Mouse (Mus musculus) MEL (cell line): Measurements from ENCODE around the gene Tcte1. TPM values are rescaled to one million over a fixed set of nuclear protein-coding genes. Genes with fewer than 3 reads are reported as not detected.

ENCODE experiments used
- DNase-seq: peaks from one replicate; pipeline ENCODE4 v3.0.0; 2011; ENCODE audit warnings: low read depth, low spot score
- H3K27ac ChIP-seq: 2 replicates; pipeline ENCODE4 v1.5.1; 2012; ENCODE audit warnings: low read depth, mild to moderate bottlenecking, control low read depth, low read length, moderate library complexity; ENCODE audit not compliant: control insufficient read depth
- H3K27me3 ChIP-seq, 2 experiments: fragments of 150-350 bp in 1 of 2; sonication (generic) in 1 of 2; 2 replicates each; pipeline ENCODE4 v1.6.1; 2012; ENCODE audit warnings: low read length in 2 of 2, mild to moderate bottlenecking in 2 of 2, improper control_type of control experiment in 1 of 2, moderate library complexity in 1 of 2; ENCODE audit not compliant: insufficient read depth in 2 of 2, control insufficient read depth in 1 of 2
- H3K36me3 ChIP-seq, 2 experiments: 2 replicates each; pipeline ENCODE4 v1.6.1; 2012 to 2014; ENCODE audit warnings: low read length in 2 of 2, improper control_type of control experiment in 1 of 2, inconsistent platforms in 1 of 2, mild to moderate bottlenecking in 1 of 2; ENCODE audit not compliant: insufficient read depth in 2 of 2, control insufficient read depth in 1 of 2
- H3K4me1 ChIP-seq, 2 experiments: fragments of 150-350 bp in 1 of 2; sonication (generic) in 1 of 2; 2 replicates each; pipeline ENCODE4 v1.6.1; 2012; ENCODE audit warnings: low read length in 2 of 2, improper control_type of control experiment in 1 of 2, mild to moderate bottlenecking in 1 of 2; ENCODE audit not compliant: insufficient read depth in 2 of 2, control insufficient read depth in 1 of 2
- H3K4me3 ChIP-seq, 2 experiments: fragments of 150-350 bp in 1 of 2; sonication (generic) in 1 of 2; 2 replicates each; pipeline ENCODE4 v1.5.1; 2012; ENCODE audit warnings: low read depth in 2 of 2, low read length in 2 of 2, mild to moderate bottlenecking in 2 of 2, moderate library complexity in 2 of 2, control low read depth in 1 of 2, improper control_type of control experiment in 1 of 2; ENCODE audit not compliant: control insufficient read depth in 1 of 2, insufficient read depth in 1 of 2
- H3K79me2 ChIP-seq: 2 replicates; pipeline ENCODE4 v1.6.1; 2012; ENCODE audit warnings: mild to moderate bottlenecking, low read length, moderate library complexity; ENCODE audit not compliant: control insufficient read depth, poor library complexity, insufficient read depth
- H3K9ac ChIP-seq: 2 replicates; pipeline ENCODE4 v1.6.1; 2012; ENCODE audit warnings: low read depth, mild to moderate bottlenecking, control low read depth, low read length, moderate library complexity; ENCODE audit not compliant: control insufficient read depth, poor library complexity, severe bottlenecking
- H3K9me3 ChIP-seq: fragments of 150-350 bp; sonication (generic); replicated peaks from 2 replicates; pipeline ENCODE4 v1.6.1; 2012; ENCODE audit warnings: mild to moderate bottlenecking, low read length, improper control_type of control experiment, moderate library complexity; ENCODE audit not compliant: insufficient read depth
- BHLHE40 ChIP-seq: IDR thresholded peaks from 2 replicates; pipeline ENCODE4 v1.6.1; 2012; ENCODE audit warnings: low read depth, mild to moderate bottlenecking, inconsistent platforms, low read length, improper control_type of control experiment, borderline replicate concordance
- E2F4 ChIP-seq: IDR thresholded peaks from 2 replicates; pipeline ENCODE4 v1.6.1; 2011; ENCODE audit warnings: low read depth, low read length, improper control_type of control experiment, borderline replicate concordance
- HCFC1 ChIP-seq: IDR thresholded peaks from 2 replicates; pipeline ENCODE4 v1.6.1; 2012; ENCODE audit warnings: low read depth, mild to moderate bottlenecking, inconsistent platforms, low read length, improper control_type of control experiment, moderate library complexity
- MAFK ChIP-seq: IDR thresholded peaks from 2 replicates; pipeline ENCODE4 v1.6.1; 2011; ENCODE audit warnings: low read depth, mild to moderate bottlenecking, low read length, improper control_type of control experiment, borderline replicate concordance
- MAZ ChIP-seq: IDR thresholded peaks from 2 replicates; pipeline ENCODE4 v1.6.1; 2012; ENCODE audit warnings: low read depth, mild to moderate bottlenecking, inconsistent platforms, low read length, improper control_type of control experiment
- MEF2A ChIP-seq: IDR thresholded peaks from 2 replicates; pipeline ENCODE4 v1.6.1; 2014; ENCODE audit warnings: low read depth, mild to moderate bottlenecking, inconsistent platforms, low read length, improper control_type of control experiment; ENCODE audit not compliant: poor library complexity, insufficient replicate concordance, severe bottlenecking; ENCODE audit errors: extremely low read depth
- MXI1 ChIP-seq: IDR thresholded peaks from 2 replicates; pipeline ENCODE4 v1.6.1; 2011; ENCODE audit warnings: mild to moderate bottlenecking, low read depth, low read length, improper control_type of control experiment
- MYB ChIP-seq: IDR thresholded peaks from 2 replicates; pipeline ENCODE4 v1.6.1; 2011; ENCODE audit warnings: mild to moderate bottlenecking, low read depth, low read length, improper control_type of control experiment
- MYC ChIP-seq: IDR thresholded peaks from 2 replicates; pipeline ENCODE4 v1.6.1; 2011; ENCODE audit warnings: low read depth, mild to moderate bottlenecking, low read length, improper control_type of control experiment, moderate library complexity
- NRF1 ChIP-seq: IDR thresholded peaks from 2 replicates; pipeline ENCODE4 v1.6.1; 2014; ENCODE audit warnings: low read depth, mild to moderate bottlenecking, inconsistent platforms, low read length, improper control_type of control experiment, moderate library complexity; ENCODE audit not compliant: poor library complexity, insufficient read depth, severe bottlenecking
- RAD21 ChIP-seq: IDR thresholded peaks from 2 replicates; pipeline ENCODE4 v1.6.1; 2011; ENCODE audit warnings: mild to moderate bottlenecking, low read depth, low read length, improper control_type of control experiment
- SIN3A ChIP-seq: IDR thresholded peaks from 2 replicates; pipeline ENCODE4 v1.6.1; 2012; ENCODE audit warnings: low read length, improper control_type of control experiment, inconsistent platforms
- SMC3 ChIP-seq: IDR thresholded peaks from 2 replicates; pipeline ENCODE4 v1.6.1; 2011; ENCODE audit warnings: low read depth, low read length, improper control_type of control experiment
- TAL1 ChIP-seq: IDR thresholded peaks from 2 replicates; pipeline ENCODE4 v1.6.1; 2012; ENCODE audit warnings: mild to moderate bottlenecking, inconsistent platforms, low read length, moderate library complexity, mixed read lengths
- TBP ChIP-seq: IDR thresholded peaks from 2 replicates; pipeline ENCODE4 v1.8.0; 2011; ENCODE audit warnings: low read depth, low read length, improper control_type of control experiment
- TCF12 ChIP-seq: IDR thresholded peaks from 2 replicates; pipeline ENCODE4 v1.6.1; 2014; ENCODE audit warnings: low read depth, mild to moderate bottlenecking, inconsistent platforms, low read length, improper control_type of control experiment, moderate library complexity
- USF1 ChIP-seq: IDR thresholded peaks from 2 replicates; pipeline ENCODE4 v1.6.1; 2014; ENCODE audit warnings: low read depth, mild to moderate bottlenecking, inconsistent platforms, low read length, improper control_type of control experiment, moderate library complexity
- USF2 ChIP-seq, 2 experiments: IDR thresholded peaks; 2 replicates each; pipeline ENCODE4 v1.6.1; 2011 to 2012; ENCODE audit warnings: improper control_type of control experiment in 2 of 2, low read length in 2 of 2, borderline replicate concordance in 1 of 2, inconsistent platforms in 1 of 2, low read depth in 1 of 2, mild to moderate bottlenecking in 1 of 2; ENCODE audit not compliant: insufficient read depth in 1 of 2
- ZC3H11A ChIP-seq: IDR thresholded peaks from 2 replicates; pipeline ENCODE4 v1.6.1; 2012; ENCODE audit warnings: low read depth, mild to moderate bottlenecking, inconsistent platforms, low read length, improper control_type of control experiment
- ZKSCAN1 ChIP-seq: IDR thresholded peaks from 2 replicates; pipeline ENCODE4 v1.6.1; 2012; ENCODE audit warnings: low read depth, mild to moderate bottlenecking, inconsistent platforms, low read length, improper control_type of control experiment, moderate library complexity
- ZMIZ1 ChIP-seq: IDR thresholded peaks from 2 replicates; pipeline ENCODE4 v1.6.1; 2012; ENCODE audit warnings: low read depth, mild to moderate bottlenecking, inconsistent platforms, low read length, improper control_type of control experiment, moderate library complexity
- ZNF384 ChIP-seq: IDR thresholded peaks from 2 replicates; pipeline ENCODE4 v1.6.1; 2012; ENCODE audit warnings: low read depth, mild to moderate bottlenecking, inconsistent platforms, low read length, improper control_type of control experiment
- polyA plus RNA-seq, 2 experiments: library from polyadenylated mRNA; stranded (reverse) in 1 of 2; unstranded in 1 of 2; fragments of >175 nt in 1 of 2; fragments of >200 nt in 1 of 2; gene quantifications; 2 replicates each; pipeline versions ENCODE4 v1.2.1 to v1.2.4; 2012; ENCODE audit warnings: low replicate concordance in 2 of 2, low read depth in 1 of 2; ENCODE audit not compliant: insufficient read length in 2 of 2, insufficient read depth in 1 of 2, missing spikeins in 1 of 2
- total RNA-seq: library from RNA; depleted of rRNA; stranded (reverse); fragments of 300-350 nt; gene quantifications from 2 replicates; pipeline ENCODE4 v1.2.3, GENCODE M21; 2012

The Tcte1 gene
- total and polyA plus RNA-seq, 3 experiments: not detected

GRCm38 (mm10) chr17:45500981-45501380, 22.3 kb upstream of the Tcte1 start:
- no peaks in the 10 kb centered on the region; a peak in 1 of 4 replicates for H3K27me3 ChIP-seq
- H3K36me3 ChIP-seq: peaks cover 0 to 6% of the 10 kb centered on the region in 2 experiments; a peak in 2 of 4 replicates
- no peak overlapping the region for H3K27ac ChIP-seq
- no peak overlapping the region for H3K4me3 ChIP-seq
- H3K9me3 ChIP-seq: no peaks in the 10 kb centered on the region
- H3K79me2 ChIP-seq: no peaks in the 10 kb centered on the region
- no peak for TF ChIP-seq MAZ
- TF ChIP-seq NRF1: no peak
- no peak for TF ChIP-seq MAFK
- no peak for TF ChIP-seq SMC3
- H3K4me1 ChIP-seq: peaks cover 7 to 24% of the 10 kb centered on the region in 2 experiments
- H3K9ac ChIP-seq: no peak overlapping the region
- no peak for DNase-seq

DNA sequence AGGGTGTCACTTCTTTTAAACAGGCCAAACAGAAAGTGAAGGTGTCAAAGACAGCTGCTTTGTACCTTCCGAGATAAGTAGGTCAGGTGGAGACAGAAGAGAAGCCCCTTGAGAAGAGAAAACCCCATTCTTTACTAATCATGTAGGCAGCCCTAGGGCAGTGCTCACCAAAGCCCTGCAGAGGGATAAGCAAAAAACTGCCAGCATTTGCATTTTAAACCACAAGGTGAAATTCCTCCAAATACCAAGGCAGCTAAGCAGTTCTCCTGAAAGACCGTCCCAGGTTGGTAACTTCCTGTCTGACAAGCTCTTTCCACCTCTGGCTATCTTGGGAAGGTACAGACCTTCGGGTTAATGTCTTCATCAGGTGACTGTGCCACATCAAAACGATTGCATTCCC, 20.9 kb upstream of the Tcte1 start:
- no peak overlapping the region for H3K9ac ChIP-seq
- H3K79me2 ChIP-seq: no peaks in the 10 kb centered on the region; the same call in 1 of the 2 replicates
- TF ChIP-seq ZNF384 (no peak), ZKSCAN1 (no peak), USF2 (IDR thresholded peaks at IDR 0.05; ENCODE audit: borderline replicate concordance in 1 of 2, insufficient read depth in 1 of 2, low read depth in 1 of 2, low read length in 2 of 2) (no peak), ZMIZ1 (no peak), SIN3A (no peak), TBP (no peak), MAFK (no peak), E2F4 (no peak), TAL1 (no peak), BHLHE40 (no peak), HCFC1 (no peak), MEF2A (no peak), MXI1 (no peak), MYB (no peak), RAD21 (no peak), USF1 (no peak), ZC3H11A (no peak), MYC (no peak), TCF12 (no peak)
- peaks cover 9 to 29% of the 10 kb centered on the region in 2 experiments for H3K4me1 ChIP-seq
- no peak overlapping the region for H3K27ac ChIP-seq
- H3K36me3 ChIP-seq: peaks cover 0 to 11% of the 10 kb centered on the region in 2 experiments; a peak in 2 of 4 replicates
- H3K4me3 ChIP-seq: no peak overlapping the region
- no peaks in the 10 kb centered on the region for H3K9me3 ChIP-seq
- no peak for DNase-seq
- no peaks in the 10 kb centered on the region for H3K27me3 ChIP-seq
